Mouse (Mus musculus): ENCODE measurements around the gene Calm2. TPM values are rescaled to one million over a fixed set of nuclear protein-coding genes. Genes with fewer than 3 reads are reported as not detected.

Calm2 gene
- total RNA-seq, 2 experiments from 2014 or later, result 2,088 to 2,105 TPM

DNA sequence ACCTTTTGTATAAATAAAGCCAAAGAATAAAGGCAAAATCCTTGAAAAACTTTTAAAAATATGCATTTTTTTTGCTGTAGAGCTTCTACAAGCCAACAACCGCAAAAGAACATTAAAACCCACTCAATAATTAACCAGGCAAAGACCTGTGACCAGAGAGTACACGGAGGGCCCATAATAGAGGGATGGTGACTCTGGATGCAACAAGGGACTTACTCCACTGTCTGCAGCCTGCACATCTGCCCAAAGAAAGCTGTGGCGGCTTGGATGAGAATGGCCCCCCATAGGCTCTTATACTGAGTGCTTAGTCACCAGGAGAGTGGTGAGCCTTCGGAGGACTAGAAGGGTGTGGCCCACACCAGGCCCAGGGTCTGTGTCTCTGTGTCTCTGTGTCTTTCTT, 43.3 kb downstream of the Calm2 start:
- no peak for DNase-seq (ENCODE audit: low spot score in 2 of 2)

DNA sequence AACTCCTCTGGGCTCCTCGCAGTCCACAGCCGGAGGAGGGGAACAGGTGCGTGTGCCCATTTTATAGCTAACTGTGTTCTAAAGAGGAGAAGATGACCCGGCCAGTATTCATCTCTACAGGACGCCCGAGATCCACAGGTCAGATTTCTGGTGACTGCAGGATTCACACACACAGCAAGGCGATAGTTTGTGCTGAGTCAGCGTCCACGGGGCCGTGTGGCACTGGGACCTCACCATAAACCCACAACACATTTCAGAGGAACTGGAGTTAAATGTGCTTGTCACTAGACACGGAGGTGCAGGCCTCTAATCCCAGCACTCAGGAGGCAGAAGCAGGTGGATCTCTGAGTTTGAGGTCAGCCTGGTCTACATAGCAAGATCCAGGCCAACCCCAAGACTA, 44.3 kb downstream of the Calm2 start:
- no peak for DNase-seq (ENCODE audit: low spot score in 2 of 2)

DNA sequence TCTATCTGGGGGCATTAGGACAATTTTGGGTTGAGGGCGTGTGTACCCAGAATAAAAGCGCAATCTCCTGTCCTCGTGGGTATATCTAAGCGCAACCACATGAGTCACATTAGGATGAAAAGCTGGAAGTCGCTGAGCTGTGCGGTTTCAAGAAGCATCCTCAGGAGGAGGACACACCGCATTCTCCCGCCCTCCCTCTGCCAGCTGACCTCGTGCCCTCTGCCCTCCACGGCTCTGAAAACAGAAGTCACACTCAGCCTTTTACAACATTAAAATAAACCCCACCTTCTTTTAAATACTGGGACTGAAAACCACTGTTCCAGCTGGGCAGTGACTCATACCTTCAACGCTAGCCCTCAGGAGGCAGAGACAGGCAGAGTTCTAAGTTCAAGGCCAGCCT, 49.6 kb downstream of the Calm2 start:
- no peak for DNase-seq (ENCODE audit: low spot score in 2 of 2)

DNA sequence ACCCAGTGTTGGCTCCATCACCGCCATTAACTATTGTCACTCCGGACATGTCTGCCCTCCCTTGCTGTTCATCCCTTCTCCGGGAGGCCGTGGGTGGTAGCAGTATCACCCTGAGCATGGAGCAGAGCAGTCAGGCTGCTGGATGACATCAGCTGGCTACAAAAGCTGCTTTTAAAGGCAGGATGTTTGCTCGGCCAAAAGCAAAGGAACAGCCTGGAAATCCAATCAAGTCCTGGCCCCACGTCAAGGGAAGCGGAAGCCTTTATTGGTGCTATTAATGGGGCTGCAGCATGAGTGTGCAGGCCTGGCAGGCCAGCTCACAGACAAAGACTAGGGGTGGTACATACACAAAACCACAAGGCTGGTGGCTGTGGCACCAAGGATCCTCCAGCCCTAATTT, 55.5 kb downstream of the Calm2 start:
- DNase-seq (ENCODE audit: low spot score in 2 of 2), result peak; percentile 61 to 63

DNA sequence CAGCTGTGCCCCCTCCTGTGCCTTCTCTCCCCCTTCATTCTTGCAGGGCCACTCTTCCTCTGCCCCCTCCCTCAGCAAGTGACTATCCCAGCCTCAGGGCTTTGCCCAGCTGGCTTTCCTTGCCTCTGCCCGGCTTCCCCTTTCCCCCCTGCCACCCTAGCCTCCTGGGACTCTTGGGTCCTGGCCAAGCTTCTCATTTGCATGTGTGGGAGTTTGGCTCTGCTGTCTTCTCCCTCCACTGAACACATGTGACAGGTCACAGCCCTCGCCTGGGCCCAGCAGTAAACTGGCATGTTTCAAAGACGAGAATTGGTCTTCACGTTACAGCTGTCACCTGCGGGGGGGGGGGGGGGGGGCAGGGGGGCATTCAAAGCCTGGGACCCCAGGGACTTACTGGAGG, 59.7 kb downstream of the Calm2 start:
- no peak for DNase-seq (ENCODE audit: low spot score in 2 of 2)

DNA sequence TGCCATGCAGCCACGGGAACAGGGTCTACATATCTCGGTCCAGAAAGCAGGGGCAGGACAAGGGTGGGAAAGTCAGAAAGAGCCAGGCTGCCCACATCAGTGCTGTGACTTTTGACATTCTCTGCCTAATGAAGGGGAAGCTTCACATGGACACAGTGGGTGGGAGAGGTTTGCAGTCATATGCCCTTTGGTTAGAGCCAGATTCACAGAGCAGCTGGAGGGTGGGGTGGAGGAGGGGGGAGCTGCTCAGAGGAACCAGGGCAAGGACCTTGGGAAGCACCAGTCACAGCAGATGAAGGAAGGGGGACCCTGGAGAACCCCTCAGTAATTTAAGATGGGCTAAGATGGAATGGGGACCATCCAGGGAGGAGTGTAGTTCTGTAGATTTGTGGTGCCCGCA, 60.9 kb downstream of the Calm2 start:
- DNase-seq (ENCODE audit: low spot score in 2 of 2), result no peak

Other genes starting within 250 kb of the Calm2 start
- gene Mcfd2, start 181.0 kb downstream of the Calm2 start, total RNA-seq (2021), result 10 to 100 TPM; 36.9 to 45.0 TPM
- 1 to 10 TPM; 6.8 to 6.9 TPM for gene Ttc7, start 164.0 kb downstream of the Calm2 start, total RNA-seq (2021)
- not detected for gene Stpg4, start 19.2 kb downstream of the Calm2 start, total RNA-seq (2021)
- gene Epcam, start 189.0 kb upstream of the Calm2 start, total RNA-seq (2021), result 1 to 10 TPM in 1 of 2 experiments, under 1 TPM in 1; 0.64 to 1.0 TPM
- gene Msh2, start 225.4 kb upstream of the Calm2 start, total RNA-seq (2021), result 10 to 100 TPM; 34.0 to 35.0 TPM